Mouse (Mus musculus) kidney, postnatal 36 days (tissue): ENCODE results near the gene Chmp1a.
A peak's percentile ranks its signal among the peaks of the same experiment; 100 is the strongest.
"Not testable (repeated sequence)": the region's sequence is repeated elsewhere in the genome, so short reads cannot be mapped to it uniquely, and the experiment has no call there.

ENCODE experiments used
- DNase-seq, 2 experiments: peaks; one replicate each; pipeline ENCODE4 v3.0.0; 2021 to 2022; ENCODE audit warnings: mixed read lengths in 2 of 2

Chmp1a gene

GRCm38 (mm10) chr8:123230326-123230725 lies 17.8 kb upstream of the Chmp1a start:
- not testable (repeated sequence) for DNase-seq

- no peak for DNase-seq
Observed at GRCm38 (mm10) chr8:123228416-123228815, 15.9 kb upstream of the Chmp1a start.

- peak; percentile 95 to 98 for DNase-seq
Observed at GRCm38 (mm10) chr8:123224278-123225266, 12.0 kb upstream of the Chmp1a start, which contains the start of gene Cdk10. Gene Cdk10, plus strand, starts transcription at chr8:123224842.

- DNase-seq: no peak
Observed at GRCm38 (mm10) chr8:123220917-123221316, 8.4 kb upstream of the Chmp1a start.

GRCm38 (mm10) chr8:123215430-123215829 lies 2.9 kb upstream of the Chmp1a start:
- no peak for DNase-seq

GRCm38 (mm10) chr8:123213118-123213772 lies 682 bp upstream of the Chmp1a start:
- DNase-seq: no peak

- no peak for DNase-seq
Observed at GRCm38 (mm10) chr8:123211876-123212275, 687 bp downstream of the Chmp1a start.

GRCm38 (mm10) chr8:123203571-123203970 lies 9.0 kb downstream of the Chmp1a start:
- DNase-seq: no peak

- DNase-seq: peak; percentile 67 to 83
Observed at GRCm38 (mm10) chr8:123202288-123202687, 10.3 kb downstream of the Chmp1a start.

GRCm38 (mm10) chr8:123199864-123200263 lies 12.7 kb downstream of the Chmp1a start:
- no peak for DNase-seq

- DNase-seq: not testable (repeated sequence)
Observed at GRCm38 (mm10) chr8:123197016-123197415, 15.5 kb downstream of the Chmp1a start.

- DNase-seq: peak; percentile 43 to 65
Observed at GRCm38 (mm10) chr8:123193771-123194170, 18.8 kb downstream of the Chmp1a start.

- no peak for DNase-seq
Observed at GRCm38 (mm10) chr8:123191908-123192307, 20.7 kb downstream of the Chmp1a start.

GRCm38 (mm10) chr8:123190678-123191077 lies 21.9 kb downstream of the Chmp1a start:
- DNase-seq: peak; percentile 85 to 91

- no peak for DNase-seq
Observed at GRCm38 (mm10) chr8:123188841-123189240, 23.7 kb downstream of the Chmp1a start.

- no peak for DNase-seq
Observed at GRCm38 (mm10) chr8:123188006-123188405, 24.6 kb downstream of the Chmp1a start.

GRCm38 (mm10) chr8:123185566-123186409 lies 26.8 kb downstream of the Chmp1a start, which contains the start of gene Dpep1:
Gene Dpep1, plus strand, starts transcription at chr8:123186242.
- DNase-seq: peak; percentile 70 to 74

GRCm38 (mm10) chr8:123181391-123181790 lies 31.2 kb downstream of the Chmp1a start:
- peak; percentile 85 to 88 for DNase-seq

GRCm38 (mm10) chr8:123157888-123158465 lies 54.6 kb downstream of the Chmp1a start, which contains the start of gene Sult5a1:
Gene Sult5a1, minus strand, starts transcription at chr8:123158315.
- DNase-seq: no peak

GRCm38 (mm10) chr8:123156070-123156773 lies 56.3 kb downstream of the Chmp1a start:
- no peak for DNase-seq

- DNase-seq: peak; percentile 45 to 48
Observed at GRCm38 (mm10) chr8:123155177-123155576, 57.4 kb downstream of the Chmp1a start.
